Mouse (Mus musculus) neutrophil, adult 83 days (primary cell): ENCODE measurements around the gene Olfr229. TPM values are rescaled to one million over a fixed set of nuclear protein-coding genes. Genes with fewer than 3 reads are reported as not detected.

Source experiments
- total RNA-seq, 2 experiments: library from RNA; stranded (reverse); gene quantifications; one replicate each; pipeline ENCODE4 v1.2.4; 2023

The Olfr229 gene
- total RNA-seq: not detected

DNA sequence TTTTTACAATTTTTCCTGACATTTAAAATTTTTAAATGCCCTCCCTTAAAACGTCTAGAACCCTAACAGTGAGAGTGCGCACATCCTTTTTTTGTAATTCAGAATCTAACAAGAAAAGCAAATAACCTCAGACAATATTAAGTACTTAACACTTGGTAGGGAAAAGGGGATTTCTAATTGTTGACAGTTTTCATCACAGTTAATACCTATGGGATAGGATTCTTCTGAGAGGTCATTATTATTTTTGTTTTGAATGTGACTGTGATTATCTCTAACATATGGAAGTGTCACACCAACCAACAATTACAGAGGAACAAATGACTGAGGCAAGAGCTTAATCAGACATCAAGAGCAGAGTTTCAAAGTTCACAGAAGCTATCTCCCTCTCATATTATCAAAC, at the start of gene Olfr229:
TSS of gene Olfr229 (plus strand) at position 301 of the 400 bp plus-strand sequence.

DNA sequence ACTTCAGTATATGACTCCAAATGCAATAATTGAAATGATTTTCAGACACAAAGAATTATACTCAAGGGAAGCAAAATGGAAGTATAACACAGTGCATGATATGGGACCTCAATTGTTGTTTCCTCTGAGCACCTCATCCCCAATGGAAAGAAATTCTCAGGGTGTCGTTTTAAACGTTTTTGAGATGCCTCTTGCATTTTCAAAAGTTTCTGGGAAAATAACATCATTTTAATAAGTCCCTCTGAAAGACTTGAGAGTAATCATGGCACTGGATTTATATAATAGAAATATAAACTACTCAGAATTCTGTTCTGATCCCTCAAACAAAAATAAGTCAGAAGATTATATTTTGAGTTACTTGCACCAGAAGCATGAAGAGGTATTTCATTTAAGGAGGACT, 41.0 kb upstream of the Olfr229 start, which contains the start of gene Olfr972:
TSS of gene Olfr972 (plus strand) at position 301 of the 400 bp plus-strand sequence.

DNA sequence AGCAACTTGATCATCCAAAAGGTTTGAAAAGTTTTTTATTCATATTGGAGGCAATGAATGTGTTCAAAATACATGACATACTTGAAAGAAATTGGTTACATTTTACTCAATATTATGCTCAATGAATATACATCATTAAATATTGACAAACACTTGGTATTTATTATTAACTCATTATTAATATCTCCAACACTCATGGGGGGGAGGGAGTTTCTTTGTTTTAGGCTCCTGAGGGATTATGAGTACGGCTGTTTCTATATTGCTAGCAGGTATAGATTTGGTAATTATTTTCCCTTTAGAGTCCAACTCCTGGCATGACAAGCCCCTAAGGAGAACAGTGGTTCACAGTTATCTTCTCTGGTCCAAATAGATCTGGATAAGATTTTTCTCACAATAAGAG, 30.1 kb downstream of the Olfr229 start, which contains the start of gene Olfr974:
TSS of gene Olfr974 (plus strand) at position 301 of the 400 bp plus-strand sequence.

DNA sequence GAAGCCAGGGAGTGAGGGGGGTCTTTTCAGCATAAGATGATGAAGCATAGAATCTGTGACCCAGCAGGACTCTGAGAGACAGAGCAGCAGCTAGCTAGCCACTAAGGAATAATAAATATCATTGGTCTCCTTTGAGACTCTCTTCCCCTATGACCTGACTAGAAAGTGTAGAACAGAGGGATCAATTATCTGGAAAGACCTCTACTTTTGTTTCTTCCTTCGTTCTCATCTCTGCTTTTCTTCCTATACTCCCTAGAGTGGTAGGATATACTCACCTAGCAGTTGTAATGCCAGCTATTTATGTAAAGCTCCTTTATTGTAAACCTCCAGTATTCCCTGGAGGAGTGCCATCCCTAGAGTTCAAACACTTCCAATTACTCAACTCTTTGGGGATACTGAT, 44.8 kb downstream of the Olfr229 start, which contains the start of gene Olfr975:
TSS of gene Olfr975 (minus strand) at position 101 of the 400 bp plus-strand sequence.

DNA sequence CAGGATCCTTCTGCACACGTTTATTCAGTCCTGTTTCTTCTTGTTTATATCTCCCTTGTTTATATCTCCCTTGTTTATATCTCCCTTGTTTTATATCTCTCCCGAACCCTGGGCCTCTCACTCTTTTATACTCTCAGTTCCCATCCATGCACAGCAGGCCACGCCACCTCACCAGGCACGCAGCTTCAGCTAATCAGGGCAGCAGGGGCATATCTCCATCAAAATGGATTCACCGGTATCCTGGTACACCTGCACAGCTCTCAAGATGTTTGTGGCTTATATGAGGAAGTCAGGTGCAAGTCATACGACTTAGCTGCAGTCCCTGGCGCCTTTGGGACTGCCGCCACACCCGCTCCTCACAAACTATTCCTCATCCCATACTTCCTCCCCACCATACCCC, 53.9 kb downstream of the Olfr229 start, which contains the start of gene Olfr976:
TSS of gene Olfr976 (minus strand) at position 101 of the 400 bp plus-strand sequence.

Other genes starting within 250 kb of the Olfr229 start
- gene Olfr963, start 240.1 kb upstream of the Olfr229 start, total RNA-seq: not detected
- gene Olfr149, start 200.2 kb upstream of the Olfr229 start, total RNA-seq: not detected
- not detected for gene Olfr965, start 196.0 kb upstream of the Olfr229 start, total RNA-seq
- not detected for gene Olfr150, start 176.4 kb upstream of the Olfr229 start, total RNA-seq
- gene Olfr967, start 161.1 kb upstream of the Olfr229 start, total RNA-seq: not detected
- gene Olfr968, start 124.1 kb upstream of the Olfr229 start, total RNA-seq: not detected
- gene Olfr969, start 116.4 kb upstream of the Olfr229 start, total RNA-seq: not detected
- gene Olfr970, start 98.5 kb upstream of the Olfr229 start, total RNA-seq: not detected
- gene Olfr971, start 70.5 kb upstream of the Olfr229 start, total RNA-seq: not detected
- not detected for gene Olfr972, start 40.9 kb upstream of the Olfr229 start, total RNA-seq
- gene Olfr974, start 30.2 kb downstream of the Olfr229 start, total RNA-seq: not detected
- gene Olfr975, start 44.7 kb downstream of the Olfr229 start, total RNA-seq: not detected
- not detected for gene Olfr976, start 53.8 kb downstream of the Olfr229 start, total RNA-seq
- not detected for gene Olfr978, start 84.8 kb downstream of the Olfr229 start, total RNA-seq
- not detected for gene Olfr979, start 96.1 kb downstream of the Olfr229 start, total RNA-seq
- gene Olfr980, start 102.2 kb downstream of the Olfr229 start, total RNA-seq: not detected
- gene Olfr981, start 114.1 kb downstream of the Olfr229 start, total RNA-seq: not detected
- gene Olfr982, start 166.5 kb downstream of the Olfr229 start, total RNA-seq: not detected
- not detected for gene Olfr983, start 186.3 kb downstream of the Olfr229 start, total RNA-seq
- gene Olfr984, start 206.9 kb downstream of the Olfr229 start, total RNA-seq: under 1 TPM in 1 of 2 experiments, not detected in 1; 0.13 TPM
- not detected for gene Olfr985, start 222.8 kb downstream of the Olfr229 start, total RNA-seq
- not detected for gene Tmem225, start 240.8 kb downstream of the Olfr229 start, total RNA-seq